Mouse (Mus musculus) lung, postnatal 0 days (tissue): Measurements from ENCODE around the gene Rdh5. TPM values are rescaled to one million over a fixed set of nuclear protein-coding genes. Genes with fewer than 3 reads are reported as not detected.

ENCODE experiments used
- ATAC-seq: fragments of 200-750 bp; cut with Nextera tagmentation; 2 replicates; pipeline ENCODE4 v1.8.0; 2017; ENCODE audit warnings: moderate library complexity
- DNase-seq: peaks from one replicate; pipeline ENCODE4 v3.0.0-alpha.2; 2016; ENCODE audit warnings: low spot score
- H3K27ac ChIP-seq: fragments of 300-500 bp; sonication (generic); 2 replicates; pipeline ENCODE4 v1.5.1; 2014; ENCODE audit warnings: antibody characterized with exemption, mild to moderate bottlenecking, low read length, mixed read lengths
- H3K27me3 ChIP-seq: fragments of 300-500 bp; sonication (generic); replicated peaks from 2 replicates; pipeline ENCODE4 v1.6.1; 2014; ENCODE audit warnings: low read length, mixed read lengths; ENCODE audit not compliant: insufficient read depth
- H3K36me3 ChIP-seq: fragments of 300-500 bp; sonication (generic); 2 replicates; pipeline ENCODE4 v1.6.1; 2014; ENCODE audit warnings: low read length, mixed read lengths; ENCODE audit not compliant: insufficient read depth
- H3K4me1 ChIP-seq: fragments of 300-500 bp; sonication (generic); 2 replicates; pipeline ENCODE4 v1.6.1; 2014; ENCODE audit warnings: antibody characterized with exemption, low read depth, low read length, mixed read lengths; ENCODE audit not compliant: insufficient read depth
- H3K4me2 ChIP-seq: fragments of 300-500 bp; sonication (generic); replicated peaks from 2 replicates; pipeline ENCODE4 v1.6.1; 2014; ENCODE audit warnings: low read depth, mild to moderate bottlenecking, low read length, moderate library complexity, mixed read lengths
- H3K4me3 ChIP-seq: fragments of 300-500 bp; sonication (generic); 2 replicates; pipeline ENCODE4 v1.5.1; 2014; ENCODE audit warnings: low read depth, low read length
- H3K9ac ChIP-seq: fragments of 300-500 bp; sonication (generic); replicated peaks from 2 replicates; pipeline ENCODE4 v1.6.1; 2014; ENCODE audit warnings: low read depth, mild to moderate bottlenecking
- H3K9me3 ChIP-seq: fragments of 300-500 bp; sonication (generic); 2 replicates; pipeline ENCODE4 v1.6.1; 2016; ENCODE audit warnings: low read length, mixed read lengths
- CTCF ChIP-seq: IDR thresholded peaks from 2 replicates; pipeline ENCODE4 v1.5.1; 2016; ENCODE audit warnings: antibody characterized with exemption, mild to moderate bottlenecking
- EP300 ChIP-seq: IDR thresholded peaks from 2 replicates; pipeline ENCODE4 v1.6.1; 2016; ENCODE audit warnings: antibody characterized with exemption, mild to moderate bottlenecking, control low read depth
- WGBS: fragments of 180-500 bp; shearing (Covaris S2); extraction: QIAGEN DNeasy Blood & Tissue Kit; methylation state at CpG from one replicate; pipeline ENCODE4 v1.1.7; 2014; 5-methylcytosine and 5-hydroxymethylcytosine counted together
- polyA plus RNA-seq: library from polyadenylated mRNA; unstranded; fragments of >200 nt; fragmentation: Nextera tagmentation; extraction: Ambion mirVana; gene quantifications from 2 replicates; pipeline ENCODE4 v1.2.1, GENCODE M21; 2015

Gene Rdh5
- polyA plus RNA-seq, 1 experiment from 2014 or later = 13.2 TPM

- WGBS = 58% methylated on average over 7 of the region's 7 CpGs
- Histone ChIP-seq H3K9ac (no peak overlapping the region), H3K4me3 (no peak overlapping the region), H3K36me3 (peaks cover 19% of the 10 kb centered on the region), H3K9me3 (no peaks in the 10 kb centered on the region), H3K4me2 (no peak overlapping the region), H3K4me1 (peaks cover 11% of the 10 kb centered on the region; the same call in 1 of the 2 replicates), H3K27me3 (no peaks in the 10 kb centered on the region), H3K27ac (no peak overlapping the region)
- ATAC-seq (no peak), DNase-seq (no peak)
- TF ChIP-seq EP300 = no peak
These were observed 4.4 kb downstream of the Rdh5 start for GRCm38 (mm10) chr10:128918246-128918645.

DNA sequence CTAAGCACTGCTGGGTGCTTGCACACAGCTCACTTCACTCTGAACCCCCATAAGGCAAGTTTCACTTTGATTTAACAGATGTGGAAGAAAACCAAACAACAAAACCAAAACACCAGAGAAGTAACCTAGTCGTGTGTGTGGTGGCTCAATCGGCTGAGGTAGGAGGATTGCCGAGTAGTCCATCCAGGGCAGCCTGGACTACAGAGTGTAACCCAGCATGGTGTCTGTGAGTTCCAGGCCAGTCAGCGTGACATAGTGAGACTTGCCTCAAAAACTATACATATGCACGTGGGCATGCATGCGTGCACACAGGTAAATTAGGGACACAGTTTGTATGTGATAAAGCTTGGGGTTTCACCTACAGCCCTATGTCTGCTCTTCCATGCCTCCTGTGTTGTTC is 5.3 kb downstream of the Rdh5 start:
- 0 out of 2 replicates have a peak, but pooled peaks cover 5% of the 10 kb centered on the region for H3K4me1 ChIP-seq
- H3K4me2 ChIP-seq = no peak overlapping the region
- H3K4me3 ChIP-seq = no peak overlapping the region
- no peaks in the 10 kb centered on the region for H3K27me3 ChIP-seq
- TF ChIP-seq CTCF = no peak
- TF ChIP-seq EP300 = no peak
- no peak overlapping the region for H3K27ac ChIP-seq
- 89% methylated on average over 6 of the region's 6 CpGs for WGBS
- no peak overlapping the region for H3K9ac ChIP-seq
- no peak for DNase-seq
- no peaks in the 10 kb centered on the region for H3K9me3 ChIP-seq
- H3K36me3 ChIP-seq = peaks cover 19% of the 10 kb centered on the region
- ATAC-seq = no peak

GRCm38 (mm10) chr10:128916665-128917064 is 6.0 kb downstream of the Rdh5 start:
- DNase-seq = no peak
- WGBS = 92% methylated on average over 3 of the region's 3 CpGs
- ATAC-seq = no peak
- Histone ChIP-seq H3K27ac (no peak overlapping the region), H3K9me3 (no peaks in the 10 kb centered on the region), H3K27me3 (no peaks in the 10 kb centered on the region), H3K9ac (no peak overlapping the region), H3K36me3 (peaks cover 19% of the 10 kb centered on the region), H3K4me1 (no peaks in the 10 kb centered on the region), H3K4me2 (no peak overlapping the region), H3K4me3 (no peak overlapping the region)
- TF ChIP-seq EP300 (no peak), CTCF (no peak)

DNA sequence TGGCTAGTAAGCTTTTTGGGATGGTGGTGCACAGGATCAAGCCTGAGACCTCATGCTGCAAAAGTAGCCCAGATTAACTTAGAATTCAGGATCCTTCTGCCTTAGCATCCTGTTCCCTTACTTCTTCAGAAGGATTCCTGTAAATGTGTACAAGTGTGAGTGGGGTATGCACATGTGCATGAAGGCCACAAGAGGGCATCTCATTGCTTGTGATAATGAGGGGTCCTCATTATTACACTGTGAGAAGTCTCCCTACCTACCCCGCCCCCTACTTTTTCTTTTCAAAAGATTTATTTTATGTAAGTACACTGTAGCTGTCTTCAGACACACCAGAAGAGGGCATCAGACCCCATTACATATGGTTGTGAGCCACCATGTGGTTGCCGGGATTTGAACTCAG is 7.1 kb downstream of the Rdh5 start:
- H3K9ac ChIP-seq = no peak overlapping the region
- no peak overlapping the region for H3K4me2 ChIP-seq
- H3K4me1 ChIP-seq = no peaks in the 10 kb centered on the region
- peaks cover 19% of the 10 kb centered on the region for H3K36me3 ChIP-seq
- H3K27ac ChIP-seq = no peak overlapping the region
- DNase-seq (no peak), ATAC-seq (no peak)
- 86% methylated on average over 2 of the region's 2 CpGs for WGBS
- no peaks in the 10 kb centered on the region for H3K27me3 ChIP-seq
- H3K9me3 ChIP-seq = no peaks in the 10 kb centered on the region
- TF ChIP-seq EP300 = no peak
- TF ChIP-seq CTCF = peak; percentile 50
- H3K4me3 ChIP-seq = no peak overlapping the region

GRCm38 (mm10) chr10:128913696-128914095 is 9.0 kb downstream of the Rdh5 start:
- no peak overlapping the region for H3K9ac ChIP-seq
- peaks cover 6% of the 10 kb centered on the region; the same call in 1 of the 2 replicates for H3K4me1 ChIP-seq
- peaks cover 16% of the 10 kb centered on the region for H3K36me3 ChIP-seq
- WGBS = 84% methylated on average over 12 of the region's 12 CpGs
- H3K27me3 ChIP-seq = no peaks in the 10 kb centered on the region
- H3K4me2 ChIP-seq = no peak overlapping the region
- H3K9me3 ChIP-seq = no peaks in the 10 kb centered on the region
- no peak overlapping the region for H3K27ac ChIP-seq
- ATAC-seq (no peak), DNase-seq (no peak)
- TF ChIP-seq CTCF = no peak
- no peak for TF ChIP-seq EP300
- no peak overlapping the region for H3K4me3 ChIP-seq

- WGBS = 7% methylated on average over 5 of the region's 5 CpGs
- no peak overlapping the region for H3K4me2 ChIP-seq
- DNase-seq (peak; percentile 91), ATAC-seq (peak; percentile 10; the same call in 1 of the 2 replicates)
- no peaks in the 10 kb centered on the region for H3K27me3 ChIP-seq
- H3K27ac ChIP-seq = no peak overlapping the region
- peaks cover 16% of the 10 kb centered on the region for H3K36me3 ChIP-seq
- H3K4me3 ChIP-seq = no peak overlapping the region
- peaks cover 6% of the 10 kb centered on the region; the same call in 1 of the 2 replicates for H3K4me1 ChIP-seq
- TF ChIP-seq CTCF (peak; percentile 98), EP300 (no peak; the same call in 1 of the 2 replicates)
- H3K9me3 ChIP-seq = no peaks in the 10 kb centered on the region
- no peak overlapping the region for H3K9ac ChIP-seq
These were observed 9.5 kb downstream of the Rdh5 start for GRCm38 (mm10) chr10:128913219-128913618.

DNA sequence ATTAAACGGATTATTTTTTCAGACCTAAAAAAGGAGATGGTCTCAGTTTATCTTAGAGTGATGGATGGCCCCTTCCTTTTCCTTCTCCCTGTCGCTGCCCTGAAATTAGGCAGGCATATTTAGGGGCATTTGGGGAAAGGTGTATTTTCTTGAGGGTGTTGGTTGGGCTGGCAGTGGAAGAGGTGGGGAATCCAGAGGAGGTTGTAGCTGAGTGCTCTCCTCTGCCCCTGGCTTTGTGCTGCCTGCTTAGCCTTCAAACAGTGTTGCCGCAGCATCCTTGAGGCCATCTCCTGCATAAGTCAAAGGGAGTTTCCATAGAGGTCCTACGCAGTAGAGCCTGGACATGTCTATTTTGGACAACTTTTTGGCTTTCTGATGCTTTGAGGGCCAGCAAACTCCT is 9.9 kb downstream of the Rdh5 start:
- Histone ChIP-seq H3K4me3 (no peak overlapping the region), H3K27me3 (no peaks in the 10 kb centered on the region), H3K9ac (no peak overlapping the region), H3K9me3 (no peaks in the 10 kb centered on the region), H3K27ac (no peak overlapping the region), H3K36me3 (peaks cover 13% of the 10 kb centered on the region), H3K4me1 (peaks cover 6% of the 10 kb centered on the region; the same call in 1 of the 2 replicates), H3K4me2 (no peak overlapping the region)
- no peak for DNase-seq
- no peak for ATAC-seq
- 68% methylated on average over 4 of the region's 4 CpGs for WGBS
- TF ChIP-seq EP300 = no peak
